9 mouse cellular contexts compared by ENCODE assay signal in the genomic region with DNA sequence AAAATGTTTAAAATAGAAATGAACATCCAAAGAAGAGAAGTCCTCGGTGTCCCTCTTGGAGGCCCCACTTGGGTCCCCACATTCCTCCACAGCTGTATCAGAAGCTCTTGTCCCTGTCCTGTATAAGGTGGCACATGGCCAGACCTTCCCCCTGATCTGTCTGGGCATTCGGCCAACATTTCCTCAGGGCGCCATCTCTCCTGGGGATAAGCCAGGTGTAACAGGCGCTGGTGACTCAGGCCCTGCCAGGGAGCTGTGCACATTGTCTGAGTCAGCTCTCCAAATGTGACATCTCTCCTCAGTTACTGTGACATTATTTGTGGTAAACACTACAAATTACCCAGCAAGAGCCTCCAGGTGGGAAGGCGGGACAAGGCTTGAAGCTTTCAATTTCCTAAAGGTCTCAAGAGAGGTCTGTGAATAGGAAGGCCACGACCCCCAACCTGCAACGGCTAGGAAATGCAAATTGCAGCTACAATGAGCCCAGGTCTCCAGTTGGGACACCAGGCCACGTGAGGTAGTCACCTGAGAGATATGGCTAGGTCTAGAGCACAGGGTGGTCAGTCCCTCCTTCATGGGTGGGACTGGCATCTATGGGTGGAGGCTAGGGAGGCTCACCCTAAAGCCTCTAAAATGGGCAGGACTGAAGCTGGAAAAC. TPM values are rescaled to one million over a fixed set of nuclear protein-coding genes. Genes with fewer than 3 reads are reported as not detected.
DNase-seq lines count a peak whose midpoint lies in the region; ATAC-seq and TF ChIP-seq lines count a peak whose summit lies in the region.
"Had no signal": no experiment of that assay in that cellular context is flagged by ENCODE, and none has a peak within 500 bp of the region (broad histone marks: within the 10 kb centered on the region; RNA-seq: fewer than 3 reads in every experiment).

No protein-coding gene starts in this region.

- TF ChIP-seq EP300 in heart, adult 2 months (IDR thresholded peaks at IDR 0.05; ENCODE audit: insufficient read depth, low read depth, low read length), result peak; percentile 93; the same call in 1 of the 2 replicates

- no peak overlapping the region for H3K4me2 ChIP-seq in kidney, embryonic 16.5 days (replicated peaks; ENCODE audit: low read depth, low read length)
- H3K4me2 ChIP-seq in liver, embryonic 15.5 days, result no peak overlapping the region
- H3K4me2 ChIP-seq: limb, embryonic 15.5 days had no signal

- DNase-seq in thymus, adult 2 months, result peak; percentile 22
- DNase-seq in thymus, postnatal 25 days, result no peak
- DNase-seq in heart, adult 2 months, result peak; percentile 83 to 89
- peak; percentile 53 for DNase-seq in skeletal muscle tissue, adult 2 months (ENCODE audit: low read depth, low spot score)
- DNase-seq in embryo, embryonic 10.5 days (ENCODE audit: low spot score), result no peak

- peak overlapping the region; percentile 21; the same call in 1 of the 2 replicates for H3K9ac ChIP-seq in heart, adult 2 months (ENCODE audit: low read depth, low read length)
- H3K9ac ChIP-seq in kidney, embryonic 16.5 days (replicated peaks; ENCODE audit: low read length), result no peak overlapping the region
- no peak overlapping the region for H3K9ac ChIP-seq in liver, embryonic 15.5 days
- H3K9ac ChIP-seq: limb, embryonic 15.5 days had no signal

- peak; percentile 86 for ATAC-seq in cerebellum, adult (ENCODE audit: insufficient number of reproducible peaks, low FRiP score, low TSS enrichment)
- peak; percentile 60; the same call in 1 of the 2 replicates for ATAC-seq in kidney, embryonic 16.5 days (ENCODE audit: low FRiP score, low TSS enrichment)
- peak; percentile 66 for ATAC-seq in liver, embryonic 15.5 days (ENCODE audit: insufficient read depth)

- intact Hi-C loops in heart, adult 2 months (cut with DNase I), result no loop called here

- 66% methylated on average over 8 of the region's 8 CpGs for WGBS in thymus, adult 2 months
- 23% methylated on average over 8 of the region's 8 CpGs for WGBS in heart, adult 2 months
- WGBS in kidney, embryonic 16.5 days, result 50% methylated on average over 8 of the region's 8 CpGs
- WGBS in liver, embryonic 15.5 days (ENCODE audit: insufficient replicate concordance), result 56% methylated on average over 8 of the region's 8 CpGs

- H3K27me3 ChIP-seq in thymus, adult 2 months (ENCODE audit: control insufficient read depth, insufficient read depth, low read length), result no peaks in the 10 kb centered on the region
- no peaks in the 10 kb centered on the region for H3K27me3 ChIP-seq in heart, adult 2 months (ENCODE audit: control insufficient read depth, insufficient read depth, low read length)
- no peaks in the 10 kb centered on the region for H3K27me3 ChIP-seq in kidney, embryonic 16.5 days (ENCODE audit: insufficient read depth, low read length)
- no peaks in the 10 kb centered on the region for H3K27me3 ChIP-seq in liver, embryonic 15.5 days
- H3K27me3 ChIP-seq: limb, embryonic 15.5 days had no signal

- no peaks in the 10 kb centered on the region for H3K36me3 ChIP-seq in thymus, adult 2 months (ENCODE audit: control insufficient read depth, insufficient read depth, low read length)
- H3K36me3 ChIP-seq in heart, adult 2 months (ENCODE audit: control insufficient read depth, insufficient read depth, low read length), result no peaks in the 10 kb centered on the region
- H3K36me3 ChIP-seq in kidney, embryonic 16.5 days (ENCODE audit: insufficient read depth, low read length), result no peaks in the 10 kb centered on the region
- H3K36me3 ChIP-seq in liver, embryonic 15.5 days (replicated peaks), result no peaks in the 10 kb centered on the region
- H3K36me3 ChIP-seq: limb, embryonic 15.5 days had no signal

- H3K4me3 ChIP-seq in thymus, adult 2 months (ENCODE audit: control insufficient read depth, insufficient read depth, low read length), result no peak overlapping the region
- H3K4me3 ChIP-seq in heart, adult 2 months, result no peak overlapping the region
- no peak overlapping the region for H3K4me3 ChIP-seq in kidney, embryonic 16.5 days (ENCODE audit: low read length)
- no peak overlapping the region for H3K4me3 ChIP-seq in liver, embryonic 15.5 days (replicated peaks)
- H3K4me3 ChIP-seq: limb, embryonic 15.5 days had no signal

- no peak for TF ChIP-seq POLR2A in thymus, adult 2 months (IDR thresholded peaks at IDR 0.05; ENCODE audit: control insufficient read depth, extremely low read depth, insufficient read depth, low read length, poor library complexity)
- peak; percentile 29; the same call in 1 of the 2 replicates for TF ChIP-seq POLR2A in heart, adult 2 months (IDR thresholded peaks at IDR 0.05; ENCODE audit: insufficient read depth, low read depth, low read length)

- peaks cover 32% of the 10 kb centered on the region for H3K4me1 ChIP-seq in thymus, adult 2 months (replicated peaks; ENCODE audit: control insufficient read depth, insufficient read depth, low read length)
- peaks cover 5% of the 10 kb centered on the region for H3K4me1 ChIP-seq in heart, adult 2 months (ENCODE audit: control insufficient read depth, insufficient read depth, low read length)
- H3K4me1 ChIP-seq in kidney, embryonic 16.5 days (ENCODE audit: insufficient read depth, low read length), result peaks cover 3% of the 10 kb centered on the region; the same call in 1 of the 2 replicates
- H3K4me1 ChIP-seq in liver, embryonic 15.5 days (replicated peaks), result peaks cover 12% of the 10 kb centered on the region
- H3K4me1 ChIP-seq: limb, embryonic 15.5 days had no signal

- no peak overlapping the region for H3K27ac ChIP-seq in thymus, adult 2 months (ENCODE audit: control insufficient read depth, insufficient read depth, low read length)
- peak overlapping the region; percentile 80 for H3K27ac ChIP-seq in heart, adult 2 months
- H3K27ac ChIP-seq in kidney, embryonic 16.5 days (ENCODE audit: low read length), result no peak overlapping the region
- H3K27ac ChIP-seq in liver, embryonic 15.5 days (replicated peaks), result peak overlapping the region; percentile 24; the same call in 1 of the 2 replicates
- H3K27ac ChIP-seq: limb, embryonic 15.5 days had no signal

- no peak for TF ChIP-seq CTCF in thymus, adult 2 months (IDR thresholded peaks at IDR 0.05; ENCODE audit: borderline replicate concordance, control insufficient read depth, extremely low read depth, insufficient read depth, low read length, poor library complexity)
- TF ChIP-seq CTCF in heart, adult 2 months (IDR thresholded peaks at IDR 0.05), result no peak

- H3K79me2 ChIP-seq in heart, adult 2 months (replicated peaks; ENCODE audit: control insufficient read depth, insufficient read depth, low read length), result no peaks in the 10 kb centered on the region

- no peaks in the 10 kb centered on the region for H3K9me3 ChIP-seq in kidney, embryonic 16.5 days (ENCODE audit: low read length)
- no peaks in the 10 kb centered on the region for H3K9me3 ChIP-seq in liver, embryonic 15.5 days (replicated peaks)
- H3K9me3 ChIP-seq: limb, embryonic 15.5 days had no signal

RNA-seq across cellular contexts. Expression of a gene that starts 5.9 kb away (rescaled TPM):
- 13.6 and 19.8 TPM in 2 replicates for polyA plus RNA-seq in thymus, adult 2 months (2012; rRNA removed)
- total RNA-seq in heart, adult 2 months (2021), result 1 to 10 TPM; 6.7 to 8.5 TPM
- polyA plus RNA-seq in heart, adult 2 months (2012; rRNA removed), result 1.1 and 2.9 TPM in 2 replicates
- polyA plus RNA-seq in kidney, embryonic 16.5 days (2015; fragmentation: Nextera tagmentation; extraction: Ambion mirVana), result 30.6 and 40.7 TPM in 2 replicates
- 4.9 and 7.2 TPM in 2 replicates for polyA plus RNA-seq in liver, embryonic 15.5 days (2015; fragmentation: Nextera tagmentation; extraction: Ambion mirVana)

RNA-seq across cellular contexts. Expression of a gene that starts 7.9 kb away (rescaled TPM):
- 62.1 and 86.9 TPM in 2 replicates for polyA plus RNA-seq in thymus, adult 2 months (2012; rRNA removed)
- total RNA-seq in heart, adult 2 months (2021), result 10 to 100 TPM; 76.0 to 92.7 TPM
- 21.1 and 42.6 TPM in 2 replicates for polyA plus RNA-seq in heart, adult 2 months (2012; rRNA removed)
- 10.1 and 10.4 TPM in 2 replicates for polyA plus RNA-seq in kidney, embryonic 16.5 days (2015; fragmentation: Nextera tagmentation; extraction: Ambion mirVana)
- polyA plus RNA-seq in liver, embryonic 15.5 days (2015; fragmentation: Nextera tagmentation; extraction: Ambion mirVana), result 2.6 and 3.1 TPM in 2 replicates

Comparison
In these comparisons a context has a peak if more than half of its experiments do, and no peak if none do; other contexts are left out.
1. DNase-seq: peak in thymus, adult 2 months (single experiment), heart, adult 2 months (2 of 2) and skeletal muscle tissue, adult 2 months (single experiment); none in thymus, postnatal 25 days (single experiment) and embryo, embryonic 10.5 days (single experiment).
2. H3K27ac ChIP-seq: peak in heart, adult 2 months (single experiment) and liver, embryonic 15.5 days (single experiment); none in thymus, adult 2 months (single experiment) and kidney, embryonic 16.5 days (single experiment).
3. Peak in every context shown above with its lines, with median percentiles within 50 percentile points of each other: ATAC-seq.